Mouse (Mus musculus) testis, adult 2 months (tissue): Measurements from ENCODE around the gene A830031A19Rik. TPM values are rescaled to one million over a fixed set of nuclear protein-coding genes. Genes with fewer than 3 reads are reported as not detected.

Experiments
- H3K27ac ChIP-seq: fragments of 200-500 bp; 2 replicates; pipeline ENCODE4 v1.5.1; 2012; ENCODE audit warnings: low read depth, low read length; ENCODE audit not compliant: control insufficient read depth, insufficient read depth
- H3K27me3 ChIP-seq: fragments of 200-500 bp; 2 replicates; pipeline ENCODE4 v1.6.1; 2012; ENCODE audit warnings: mild to moderate bottlenecking, low read length, moderate library complexity; ENCODE audit not compliant: control insufficient read depth, insufficient read depth
- H3K36me3 ChIP-seq: fragments of 200-500 bp; 2 replicates; pipeline ENCODE4 v1.6.1; 2012; ENCODE audit warnings: mild to moderate bottlenecking, low read length; ENCODE audit not compliant: control insufficient read depth, insufficient read depth
- H3K4me1 ChIP-seq: fragments of 200-500 bp; 2 replicates; pipeline ENCODE4 v1.6.1; 2012; ENCODE audit warnings: low read length; ENCODE audit not compliant: control insufficient read depth, insufficient read depth
- H3K4me3 ChIP-seq: fragments of 200-500 bp; 2 replicates; pipeline ENCODE4 v1.5.1; 2012; ENCODE audit warnings: low read depth, mild to moderate bottlenecking, low read length, moderate library complexity, mixed read lengths; ENCODE audit not compliant: control insufficient read depth
- CTCF ChIP-seq: fragments of 200-500 bp; IDR thresholded peaks from 2 replicates; pipeline ENCODE4 v1.5.1; 2012; ENCODE audit warnings: low read depth, mild to moderate bottlenecking, inconsistent platforms, low read length, moderate library complexity; ENCODE audit not compliant: control insufficient read depth, insufficient read depth, insufficient replicate concordance
- POLR2A ChIP-seq: fragments of 200-500 bp; IDR thresholded peaks from 2 replicates; pipeline ENCODE4 v1.6.1; 2012; ENCODE audit warnings: low read depth, mild to moderate bottlenecking, inconsistent platforms, low read length, moderate library complexity; ENCODE audit not compliant: control insufficient read depth
- polyA plus RNA-seq: library from polyadenylated mRNA; depleted of rRNA; stranded (reverse); fragments of >200 nt; gene quantifications from 2 replicates; pipeline ENCODE4 v1.2.3, GENCODE M21; 2012

Gene A830031A19Rik
- polyA plus RNA-seq, 1 experiment, result not detected

- H3K27ac ChIP-seq, result no peak overlapping the region
- no peaks in the 10 kb centered on the region for H3K36me3 ChIP-seq
- no peak overlapping the region for H3K4me3 ChIP-seq
- no peak for TF ChIP-seq CTCF
- no peak for TF ChIP-seq POLR2A
- no peaks in the 10 kb centered on the region for H3K27me3 ChIP-seq
- H3K4me1 ChIP-seq, result no peaks in the 10 kb centered on the region
These were observed 21.0 kb upstream of the A830031A19Rik start for GRCm38 (mm10) chr11:24095656-24096353.

- no peak overlapping the region for H3K4me3 ChIP-seq
- no peak overlapping the region for H3K27ac ChIP-seq
- H3K36me3 ChIP-seq, result no peaks in the 10 kb centered on the region
- TF ChIP-seq POLR2A (no peak), CTCF (no peak)
- no peaks in the 10 kb centered on the region for H3K27me3 ChIP-seq
- H3K4me1 ChIP-seq, result no peaks in the 10 kb centered on the region
These were observed 20.4 kb upstream of the A830031A19Rik start for GRCm38 (mm10) chr11:24095236-24095635.

GRCm38 (mm10) chr11:24094086-24094487, 19.2 kb upstream of the A830031A19Rik start:
- TF ChIP-seq POLR2A, result no peak
- no peak for TF ChIP-seq CTCF
- Histone ChIP-seq H3K4me3 (no peak overlapping the region), H3K36me3 (no peaks in the 10 kb centered on the region), H3K27me3 (no peaks in the 10 kb centered on the region), H3K4me1 (no peaks in the 10 kb centered on the region), H3K27ac (no peak overlapping the region)

GRCm38 (mm10) chr11:24092618-24093017, 17.8 kb upstream of the A830031A19Rik start:
- Histone ChIP-seq H3K4me3 (no peak overlapping the region), H3K4me1 (no peaks in the 10 kb centered on the region), H3K36me3 (no peaks in the 10 kb centered on the region), H3K27me3 (no peaks in the 10 kb centered on the region), H3K27ac (no peak overlapping the region)
- TF ChIP-seq CTCF, result no peak
- TF ChIP-seq POLR2A, result no peak

- no peak for TF ChIP-seq POLR2A
- no peak for TF ChIP-seq CTCF
- H3K36me3 ChIP-seq, result no peaks in the 10 kb centered on the region
- no peak overlapping the region for H3K4me3 ChIP-seq
- no peaks in the 10 kb centered on the region for H3K27me3 ChIP-seq
- no peak overlapping the region for H3K27ac ChIP-seq
- H3K4me1 ChIP-seq, result no peaks in the 10 kb centered on the region
These were observed 16.7 kb upstream of the A830031A19Rik start for GRCm38 (mm10) chr11:24091393-24092080.

- Histone ChIP-seq H3K4me1 (no peaks in the 10 kb centered on the region), H3K36me3 (no peaks in the 10 kb centered on the region), H3K27ac (no peak overlapping the region), H3K27me3 (no peaks in the 10 kb centered on the region), H3K4me3 (no peak overlapping the region)
- TF ChIP-seq CTCF (no peak), POLR2A (no peak)
These were observed 15.6 kb upstream of the A830031A19Rik start for GRCm38 (mm10) chr11:24090443-24090842.

GRCm38 (mm10) chr11:24087069-24087468, 12.2 kb upstream of the A830031A19Rik start:
- no peak for TF ChIP-seq POLR2A
- no peak for TF ChIP-seq CTCF
- Histone ChIP-seq H3K4me3 (no peak overlapping the region), H3K27me3 (no peaks in the 10 kb centered on the region), H3K36me3 (no peaks in the 10 kb centered on the region), H3K27ac (no peak overlapping the region), H3K4me1 (peaks cover under 1% of the 10 kb centered on the region; the same call in 1 of the 2 replicates)
